Mouse (Mus musculus) hindbrain, postnatal 0 days (tissue): ENCODE data around the gene Trip11. TPM values are rescaled to one million over a fixed set of nuclear protein-coding genes. Genes with fewer than 3 reads are reported as not detected.

Experiments
- ATAC-seq: fragments of 200-750 bp; cut with Nextera tagmentation; 2 replicates; pipeline ENCODE4 v1.8.0; 2017; ENCODE audit warnings: mild to moderate bottlenecking, moderate TSS enrichment, moderate library complexity
- DNase-seq: peaks from one replicate; pipeline ENCODE4 v3.0.0-alpha.2; 2015; ENCODE audit warnings: low spot score
- H3K27ac ChIP-seq: fragments of 300-500 bp; sonication (generic); 2 replicates; pipeline ENCODE4 v1.5.1; 2014; ENCODE audit warnings: mild to moderate bottlenecking
- H3K27me3 ChIP-seq: fragments of 300-500 bp; sonication (generic); 2 replicates; pipeline ENCODE4 v1.6.1; 2014; ENCODE audit warnings: low read length, mixed read lengths; ENCODE audit not compliant: insufficient read depth
- H3K36me3 ChIP-seq: fragments of 300-500 bp; sonication (generic); 2 replicates; pipeline ENCODE4 v1.6.1; 2014; ENCODE audit warnings: low read length, mixed read lengths; ENCODE audit not compliant: insufficient read depth
- H3K4me1 ChIP-seq: fragments of 300-500 bp; sonication (generic); 2 replicates; pipeline ENCODE4 v1.6.1; 2014; ENCODE audit warnings: antibody characterized with exemption, low read length, mixed read lengths; ENCODE audit not compliant: insufficient read depth
- H3K4me2 ChIP-seq: fragments of 300-500 bp; sonication (generic); 2 replicates; pipeline ENCODE4 v1.6.1; 2014; ENCODE audit warnings: low read depth, mild to moderate bottlenecking, low read length, moderate library complexity, mixed read lengths
- H3K4me3 ChIP-seq: fragments of 300-500 bp; sonication (generic); 2 replicates; pipeline ENCODE4 v1.5.1; 2014; ENCODE audit warnings: low read length
- H3K9ac ChIP-seq: fragments of 300-500 bp; sonication (generic); replicated peaks from 2 replicates; pipeline ENCODE4 v1.6.1; 2014; ENCODE audit warnings: mild to moderate bottlenecking, low read length, moderate library complexity, mixed read lengths
- H3K9me3 ChIP-seq: fragments of 300-500 bp; sonication (generic); 2 replicates; pipeline ENCODE4 v1.6.1; 2016; ENCODE audit warnings: low read length, mixed read lengths
- CTCF ChIP-seq: IDR thresholded peaks from 2 replicates; pipeline ENCODE4 v1.5.1; 2016; ENCODE audit warnings: antibody characterized with exemption, control low read depth, low read depth
- WGBS: fragments of 180-500 bp; shearing (Covaris S2); extraction: QIAGEN DNeasy Blood & Tissue Kit; methylation state at CpG from one replicate; pipeline ENCODE4 v1.1.7; 2014; 5-methylcytosine and 5-hydroxymethylcytosine counted together
- polyA plus RNA-seq: library from polyadenylated mRNA; unstranded; fragments of >200 nt; fragmentation: Nextera tagmentation; extraction: Ambion mirVana; gene quantifications from 2 replicates; pipeline ENCODE4 v1.2.1, GENCODE M21; 2015
- total RNA-seq: library from RNA; depleted of rRNA; stranded (reverse); fragments of >200 nt; gene quantifications from 2 replicates; pipeline ENCODE4 v1.2.3, GENCODE M21; 2014

Trip11 gene
- total and polyA plus RNA-seq, 2 experiments from 2014 or later = 11.1 to 30.9 TPM

DNA sequence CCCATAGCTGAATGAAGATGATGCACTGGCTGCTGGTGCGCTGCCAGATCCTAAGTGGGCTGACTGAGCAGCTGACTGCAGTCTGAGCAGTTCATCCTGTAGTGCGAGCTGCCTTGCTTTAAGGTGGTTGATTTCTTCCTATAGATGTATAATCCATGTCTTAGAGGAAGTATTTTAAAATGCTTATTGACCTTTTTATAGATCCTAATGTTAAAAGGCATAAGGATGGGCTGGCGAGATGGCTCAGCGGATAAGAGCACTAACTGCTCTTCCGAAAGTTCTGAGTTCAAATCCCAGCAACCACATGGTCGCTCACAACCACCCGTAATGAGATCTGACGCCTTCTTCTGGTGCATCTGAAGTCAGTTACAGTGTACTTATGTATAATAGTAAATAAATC is 14.1 kb downstream of the Trip11 start:
- TF ChIP-seq CTCF = no peak
- ATAC-seq (no peak), DNase-seq (no peak)
- H3K9ac ChIP-seq = no peak overlapping the region
- no peaks in the 10 kb centered on the region for H3K9me3 ChIP-seq
- H3K27me3 ChIP-seq = no peaks in the 10 kb centered on the region
- no peak overlapping the region for H3K4me2 ChIP-seq
- WGBS = 95% methylated on average over 8 of the region's 8 CpGs
- no peak overlapping the region for H3K4me3 ChIP-seq
- H3K4me1 ChIP-seq = no peaks in the 10 kb centered on the region
- peaks cover under 1% of the 10 kb centered on the region for H3K36me3 ChIP-seq
- H3K27ac ChIP-seq = no peak overlapping the region

DNA sequence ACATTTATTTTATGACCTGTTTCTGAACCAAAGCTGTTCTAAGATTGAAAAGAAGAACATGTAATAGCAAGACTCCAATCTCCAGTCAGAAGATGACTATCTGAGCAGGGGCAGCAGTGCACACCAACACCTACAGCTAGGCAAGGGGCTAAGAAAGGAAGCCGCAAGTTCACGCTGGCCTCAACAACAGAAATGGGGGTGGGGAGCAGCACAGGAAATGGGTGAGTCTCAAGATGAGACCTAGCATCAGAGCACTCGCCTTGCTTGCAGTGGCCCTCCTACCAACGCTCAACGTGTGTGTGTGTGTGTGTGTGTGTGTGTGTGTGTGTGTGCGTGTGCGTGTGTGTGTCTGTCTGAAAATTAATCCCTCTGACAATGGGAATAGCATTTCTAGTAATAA is 16.0 kb downstream of the Trip11 start:
- no peak overlapping the region for H3K4me3 ChIP-seq
- no peaks in the 10 kb centered on the region for H3K9me3 ChIP-seq
- H3K9ac ChIP-seq = no peak overlapping the region
- H3K27me3 ChIP-seq = no peaks in the 10 kb centered on the region
- ATAC-seq (no peak), DNase-seq (no peak)
- no peak overlapping the region for H3K4me2 ChIP-seq
- no peak for TF ChIP-seq CTCF
- H3K36me3 ChIP-seq = peaks cover 13% of the 10 kb centered on the region; the same call in 1 of the 2 replicates
- WGBS = 90% methylated on average over 7 of the region's 7 CpGs
- H3K27ac ChIP-seq = no peak overlapping the region
- no peaks in the 10 kb centered on the region for H3K4me1 ChIP-seq

DNA sequence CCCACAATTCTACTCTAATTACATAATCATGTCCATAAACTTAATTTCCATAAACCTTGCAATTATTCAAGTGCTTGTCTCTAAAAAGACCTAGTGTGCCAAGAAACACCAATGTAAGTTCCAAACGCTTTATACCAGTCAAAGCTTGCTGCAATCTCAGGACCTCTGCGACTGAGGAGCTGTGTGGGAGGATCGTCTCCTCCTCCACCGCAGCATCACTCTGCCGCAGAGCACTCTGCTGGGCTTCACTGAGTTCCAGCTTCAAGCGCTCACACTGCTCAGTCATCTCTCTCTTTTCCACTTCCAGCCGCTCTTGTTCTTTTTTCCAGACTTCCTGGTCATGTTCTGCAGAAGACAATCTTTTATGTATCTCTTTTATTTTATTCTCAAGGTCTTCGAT is 19.8 kb downstream of the Trip11 start:
- 84% methylated on average over 8 of the region's 8 CpGs for WGBS
- ATAC-seq = no peak
- no peak for TF ChIP-seq CTCF
- Histone ChIP-seq H3K4me3 (no peak overlapping the region), H3K9me3 (no peaks in the 10 kb centered on the region), H3K36me3 (peaks cover 17% of the 10 kb centered on the region; the same call in 1 of the 2 replicates), H3K27ac (no peak overlapping the region), H3K4me1 (no peaks in the 10 kb centered on the region), H3K27me3 (no peaks in the 10 kb centered on the region), H3K9ac (no peak overlapping the region), H3K4me2 (no peak overlapping the region)
- DNase-seq = no peak

DNA sequence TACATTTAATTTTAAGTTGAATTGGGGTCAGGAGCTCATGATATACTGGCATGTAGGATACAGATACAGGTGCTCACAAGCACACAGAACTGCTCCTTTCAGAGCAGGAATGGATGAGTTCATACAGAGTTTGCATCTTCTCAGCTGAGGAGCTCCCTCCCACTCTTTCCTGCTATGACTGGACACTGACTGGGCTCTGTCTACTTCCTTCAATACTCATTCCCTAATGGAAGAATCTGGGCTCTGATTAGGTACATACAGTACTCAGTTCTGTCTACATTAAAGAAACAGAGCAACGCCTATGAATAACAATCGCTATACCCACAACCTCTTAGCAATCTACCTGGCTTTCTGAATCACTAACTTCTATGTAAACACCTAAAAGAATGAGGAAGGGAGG is 20.2 kb downstream of the Trip11 start:
- ATAC-seq = no peak
- no peak overlapping the region for H3K9ac ChIP-seq

DNA sequence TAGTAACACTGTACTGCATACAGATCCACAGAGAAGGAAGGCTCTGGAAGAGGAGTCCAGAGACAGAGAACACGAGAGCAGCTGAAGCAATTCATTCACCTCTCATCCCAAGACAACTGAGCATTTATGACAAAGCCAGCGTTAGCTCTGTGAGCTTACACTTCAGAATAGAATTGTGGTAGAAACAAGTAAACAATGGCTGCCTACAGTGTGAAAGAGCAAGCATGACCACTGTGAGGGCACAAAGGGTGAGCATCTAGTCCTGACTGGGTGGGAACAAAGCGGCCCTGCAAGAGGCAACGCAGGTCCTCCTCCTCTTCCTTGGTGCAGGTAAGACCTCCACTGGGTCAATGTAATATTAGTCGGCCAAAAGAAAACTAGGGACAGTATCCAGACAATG is 22.0 kb downstream of the Trip11 start:
- H3K36me3 ChIP-seq = peaks cover 22% of the 10 kb centered on the region
- no peak for TF ChIP-seq CTCF

More for the DNA sequence above, 20.2 kb downstream of the Trip11 start:
- no peak overlapping the region for H3K4me2 ChIP-seq
- 100% methylated on average over 2 of the region's 2 CpGs for WGBS
- no peaks in the 10 kb centered on the region for H3K4me1 ChIP-seq
- no peak for DNase-seq
- H3K9me3 ChIP-seq = no peaks in the 10 kb centered on the region
- H3K36me3 ChIP-seq = peaks cover 17% of the 10 kb centered on the region; the same call in 1 of the 2 replicates
- H3K4me3 ChIP-seq = no peak overlapping the region
- no peak overlapping the region for H3K27ac ChIP-seq
- no peaks in the 10 kb centered on the region for H3K27me3 ChIP-seq
- no peak for TF ChIP-seq CTCF

DNA sequence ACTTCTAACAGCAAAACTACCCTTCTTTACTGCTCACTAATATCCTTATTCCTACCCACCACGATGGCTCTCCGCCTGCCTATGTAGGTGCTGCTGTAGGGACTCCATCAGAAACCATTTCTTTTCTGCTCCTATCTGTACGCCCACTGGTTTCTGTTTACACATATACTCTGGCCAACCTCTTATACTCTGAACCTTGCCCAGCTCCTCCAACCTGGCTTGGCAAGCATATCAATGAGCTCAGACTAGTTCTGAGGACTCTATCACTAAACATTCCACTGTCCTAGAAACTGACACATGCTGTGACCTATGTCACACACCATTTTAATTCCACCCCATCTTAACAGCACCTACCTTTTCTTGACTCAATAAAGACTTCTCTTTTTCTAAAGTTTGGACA is 23.7 kb downstream of the Trip11 start:
- no peak overlapping the region for H3K4me2 ChIP-seq
- TF ChIP-seq CTCF = no peak
- H3K36me3 ChIP-seq = peaks cover 39% of the 10 kb centered on the region
- 97% methylated on average over 3 of the region's 3 CpGs for WGBS
- no peak overlapping the region for H3K4me3 ChIP-seq
- H3K9ac ChIP-seq = no peak overlapping the region
- ATAC-seq (no peak), DNase-seq (no peak)
- H3K27me3 ChIP-seq = no peaks in the 10 kb centered on the region
- H3K4me1 ChIP-seq = no peaks in the 10 kb centered on the region
- no peaks in the 10 kb centered on the region for H3K9me3 ChIP-seq
- no peak overlapping the region for H3K27ac ChIP-seq

More for the DNA sequence above, 22.0 kb downstream of the Trip11 start:
- Histone ChIP-seq H3K4me3 (no peak overlapping the region), H3K27me3 (no peaks in the 10 kb centered on the region), H3K9ac (no peak overlapping the region), H3K4me2 (no peak overlapping the region), H3K9me3 (no peaks in the 10 kb centered on the region), H3K27ac (no peak overlapping the region), H3K4me1 (no peaks in the 10 kb centered on the region)
- 71% methylated on average over 5 of the region's 5 CpGs for WGBS
- ATAC-seq (no peak), DNase-seq (no peak)

DNA sequence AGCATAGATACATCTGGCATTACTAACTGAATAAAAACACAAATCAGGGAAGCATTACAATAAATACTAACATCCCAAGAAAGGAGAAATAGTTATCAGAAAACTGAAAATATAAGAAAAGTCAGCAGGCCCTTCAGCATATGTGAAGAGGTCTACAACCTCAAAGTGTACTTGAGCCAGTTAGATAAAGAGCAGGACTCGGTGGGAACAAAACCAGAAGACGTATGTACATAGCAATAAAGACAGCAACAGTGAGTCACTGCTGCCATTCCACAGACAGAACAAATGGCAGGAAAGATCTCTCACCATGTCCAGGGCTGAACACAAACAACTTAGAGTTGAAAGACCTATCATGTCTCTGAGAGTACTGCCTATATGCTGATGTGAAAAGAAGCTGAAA is 24.8 kb downstream of the Trip11 start:
- Histone ChIP-seq H3K4me1 (no peaks in the 10 kb centered on the region), H3K27me3 (no peaks in the 10 kb centered on the region), H3K9ac (no peak overlapping the region), H3K9me3 (no peaks in the 10 kb centered on the region), H3K36me3 (peaks cover 45% of the 10 kb centered on the region), H3K27ac (no peak overlapping the region), H3K4me3 (no peak overlapping the region), H3K4me2 (no peak overlapping the region)
- 96% methylated on average over 2 of the region's 2 CpGs for WGBS
- TF ChIP-seq CTCF = no peak
- no peak for ATAC-seq
- no peak for DNase-seq
